Mouse (Mus musculus) stomach, embryonic 14.5 days (tissue): ENCODE data around the gene Spert. TPM values are rescaled to one million over a fixed set of nuclear protein-coding genes. Genes with fewer than 3 reads are reported as not detected.
A peak's percentile ranks its signal among the peaks of the same experiment; 100 is the strongest.

ENCODE experiments used
- ATAC-seq: fragments of 200-750 bp; cut with Nextera tagmentation; 2 replicates; pipeline ENCODE4 v1.8.0; 2017; ENCODE audit warnings: low read depth, moderate TSS enrichment; ENCODE audit not compliant: insufficient number of reproducible peaks, insufficient read depth, low FRiP score
- H3K27ac ChIP-seq: fragments of 300-500 bp; sonication (generic); 2 replicates; pipeline ENCODE4 v1.5.1; 2014; ENCODE audit warnings: mild to moderate bottlenecking, low read length, moderate library complexity, mixed read lengths
- H3K27me3 ChIP-seq: fragments of 300-500 bp; sonication (generic); 2 replicates; pipeline ENCODE4 v1.6.1; 2014; ENCODE audit warnings: low read length, control low read depth, mixed read lengths; ENCODE audit not compliant: control insufficient read depth, insufficient read depth
- H3K36me3 ChIP-seq: fragments of 300-500 bp; sonication (generic); 2 replicates; pipeline ENCODE4 v1.6.1; 2014; ENCODE audit warnings: mild to moderate bottlenecking, control low read depth, low read length, moderate library complexity, mixed read lengths; ENCODE audit not compliant: control insufficient read depth, insufficient read depth
- H3K4me1 ChIP-seq: fragments of 300-500 bp; sonication (generic); 2 replicates; pipeline ENCODE4 v1.6.1; 2014; ENCODE audit warnings: low read length, control low read depth, mixed read lengths; ENCODE audit not compliant: control insufficient read depth, insufficient read depth
- H3K4me2 ChIP-seq: fragments of 300-500 bp; sonication (generic); replicated peaks from 2 replicates; pipeline ENCODE4 v1.6.1; 2014; ENCODE audit warnings: low read depth, low read length, control low read depth
- H3K4me3 ChIP-seq: fragments of 300-500 bp; sonication (generic); 2 replicates; pipeline ENCODE4 v1.5.1; 2014; ENCODE audit warnings: low read depth, low read length, control low read depth
- H3K9ac ChIP-seq: fragments of 300-500 bp; sonication (generic); replicated peaks from 2 replicates; pipeline ENCODE4 v1.6.1; 2014; ENCODE audit warnings: low read depth, mild to moderate bottlenecking, control low read depth, low read length, moderate library complexity, mixed read lengths
- H3K9me3 ChIP-seq: fragments of 300-500 bp; sonication (generic); 2 replicates; pipeline ENCODE4 v1.6.1; 2016; ENCODE audit warnings: low read depth, low read length, control low read depth; ENCODE audit not compliant: control insufficient read depth
- WGBS: fragments of 180-500 bp; shearing (Covaris S2); extraction: QIAGEN DNeasy Blood & Tissue Kit; methylation state at CpG from one replicate; pipeline ENCODE4 v1.1.7; 2014; 5-methylcytosine and 5-hydroxymethylcytosine counted together
- polyA plus RNA-seq: library from polyadenylated mRNA; unstranded; fragments of >200 nt; fragmentation: Nextera tagmentation; extraction: Ambion mirVana; gene quantifications from 2 replicates; pipeline ENCODE4 v1.2.1, GENCODE M21; 2014

Spert gene
- polyA plus RNA-seq, 1 experiment from 2014 or later = not detected

GRCm38 (mm10) chr14:75616375-75616774 is 23.5 kb upstream of the Spert start:
- no peak for ATAC-seq
- WGBS = 69% methylated on average over 6 of the region's 6 CpGs
- Histone ChIP-seq H3K27ac (no peak overlapping the region), H3K9ac (no peak overlapping the region), H3K4me2 (no peak overlapping the region), H3K27me3 (no peaks in the 10 kb centered on the region), H3K36me3 (no peaks in the 10 kb centered on the region), H3K4me3 (no peak overlapping the region), H3K4me1 (no peaks in the 10 kb centered on the region), H3K9me3 (no peaks in the 10 kb centered on the region)

GRCm38 (mm10) chr14:75609176-75609575 is 16.3 kb upstream of the Spert start:
- no peak for ATAC-seq
- 98% methylated on average over 2 of the region's 2 CpGs for WGBS
- no peaks in the 10 kb centered on the region for H3K4me1 ChIP-seq

GRCm38 (mm10) chr14:75583870-75584269 is 9.0 kb downstream of the Spert start:
- H3K9ac ChIP-seq = no peak overlapping the region
- H3K27ac ChIP-seq = no peak overlapping the region
- no peaks in the 10 kb centered on the region for H3K27me3 ChIP-seq
- no peak overlapping the region for H3K4me3 ChIP-seq
- no peak for ATAC-seq
- H3K9me3 ChIP-seq = no peaks in the 10 kb centered on the region
- 80% methylated on average over 12 of the region's 12 CpGs for WGBS
- no peaks in the 10 kb centered on the region for H3K36me3 ChIP-seq
- H3K4me1 ChIP-seq = no peaks in the 10 kb centered on the region
- H3K4me2 ChIP-seq = no peak overlapping the region

More at GRCm38 (mm10) chr14:75609176-75609575, 16.3 kb upstream of the Spert start:
- Histone ChIP-seq H3K27ac (no peak overlapping the region), H3K36me3 (no peaks in the 10 kb centered on the region), H3K27me3 (no peaks in the 10 kb centered on the region), H3K4me2 (no peak overlapping the region), H3K9ac (no peak overlapping the region), H3K9me3 (no peaks in the 10 kb centered on the region), H3K4me3 (no peak overlapping the region)

- H3K9me3 ChIP-seq = no peaks in the 10 kb centered on the region
- no peaks in the 10 kb centered on the region for H3K4me1 ChIP-seq
- H3K27ac ChIP-seq = no peak overlapping the region
- H3K27me3 ChIP-seq = no peaks in the 10 kb centered on the region
- no peak overlapping the region for H3K9ac ChIP-seq
- H3K4me3 ChIP-seq = no peak overlapping the region
- H3K36me3 ChIP-seq = no peaks in the 10 kb centered on the region
- ATAC-seq = no peak
- H3K4me2 ChIP-seq = no peak overlapping the region
- 76% methylated on average over 6 of the region's 6 CpGs for WGBS
Observed at GRCm38 (mm10) chr14:75579010-75579409, 13.9 kb downstream of the Spert start.

GRCm38 (mm10) chr14:75566303-75566702 is 26.6 kb downstream of the Spert start:
- Histone ChIP-seq H3K27ac (no peak overlapping the region), H3K4me2 (no peak overlapping the region), H3K4me1 (no peaks in the 10 kb centered on the region), H3K9ac (no peak overlapping the region), H3K27me3 (no peaks in the 10 kb centered on the region), H3K36me3 (no peaks in the 10 kb centered on the region), H3K4me3 (no peak overlapping the region), H3K9me3 (no peaks in the 10 kb centered on the region)
- ATAC-seq = no peak
- 78% methylated on average over 3 of the region's 3 CpGs for WGBS

- Histone ChIP-seq H3K27me3 (no peaks in the 10 kb centered on the region), H3K9me3 (no peaks in the 10 kb centered on the region), H3K4me2 (no peak overlapping the region), H3K4me3 (no peak overlapping the region), H3K9ac (no peak overlapping the region), H3K27ac (no peak overlapping the region), H3K4me1 (no peaks in the 10 kb centered on the region), H3K36me3 (no peaks in the 10 kb centered on the region)
- 67% methylated on average over 14 of the region's 14 CpGs for WGBS
- peak; percentile 53; the same call in 1 of the 2 replicates for ATAC-seq
Observed at GRCm38 (mm10) chr14:75565534-75566140, 27.3 kb downstream of the Spert start.

- no peak overlapping the region for H3K4me3 ChIP-seq
- H3K36me3 ChIP-seq = no peaks in the 10 kb centered on the region
- H3K27ac ChIP-seq = no peak overlapping the region
- no peaks in the 10 kb centered on the region for H3K27me3 ChIP-seq
- ATAC-seq = no peak
- WGBS = 50% methylated on average over 9 of the region's 9 CpGs
- no peaks in the 10 kb centered on the region for H3K9me3 ChIP-seq
- no peak overlapping the region for H3K4me2 ChIP-seq
- no peak overlapping the region for H3K9ac ChIP-seq
- no peaks in the 10 kb centered on the region for H3K4me1 ChIP-seq
Observed at GRCm38 (mm10) chr14:75561577-75562331, 31.2 kb downstream of the Spert start.

- ATAC-seq = no peak
- peaks cover 4% of the 10 kb centered on the region; the same call in 1 of the 2 replicates for H3K4me1 ChIP-seq
- 16% methylated on average over 8 of the region's 8 CpGs for whole genome bisulfite sequencing
- no peak overlapping the region for H3K4me3 ChIP-seq
- no peaks in the 10 kb centered on the region for H3K36me3 ChIP-seq
- no peaks in the 10 kb centered on the region for H3K27me3 ChIP-seq
- no peaks in the 10 kb centered on the region for H3K9me3 ChIP-seq
- no peak overlapping the region for H3K4me2 ChIP-seq
- no peak overlapping the region for H3K9ac ChIP-seq
- H3K27ac ChIP-seq = no peak overlapping the region
Observed at GRCm38 (mm10) chr14:75541731-75542130, 51.2 kb downstream of the Spert start.
